Comparison of ENCODE assay signal across 8 mouse cellular contexts in the genomic region with DNA sequence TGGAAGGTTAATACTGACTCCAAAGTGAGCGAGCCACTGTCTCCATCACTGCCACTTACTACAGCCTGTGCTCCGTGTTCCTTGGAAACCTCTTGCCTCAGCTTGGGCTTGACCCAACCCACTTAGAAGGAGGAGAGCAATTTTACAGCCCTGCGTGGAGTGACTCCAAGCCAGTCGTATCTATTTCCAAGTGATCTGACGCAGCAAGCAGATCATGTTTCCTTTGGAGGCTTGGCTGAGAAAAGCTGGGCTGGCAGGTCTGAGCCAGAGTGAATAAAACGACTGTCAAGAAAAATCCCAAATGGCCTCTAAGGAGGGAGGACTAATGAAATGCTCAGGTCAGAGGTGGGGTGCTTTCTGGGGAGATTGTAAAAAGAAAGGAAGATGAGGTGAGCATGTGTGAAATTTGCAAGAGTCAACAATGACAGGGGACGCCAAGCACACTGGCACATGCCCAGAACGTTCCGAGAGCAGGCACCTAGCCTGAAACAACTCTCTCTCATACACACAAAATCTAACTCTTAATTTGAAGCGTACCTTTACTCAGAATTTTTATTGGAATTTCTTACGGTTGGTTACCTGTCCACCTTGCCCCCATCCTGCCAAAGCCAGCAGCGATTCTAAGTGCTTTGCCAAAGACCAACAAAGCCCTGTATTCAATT.
DNase-seq lines count a peak whose midpoint lies in the region; ATAC-seq and TF ChIP-seq lines count a peak whose summit lies in the region.

No protein-coding gene starts in this region.

- no peak for TF ChIP-seq EP300 in heart, postnatal 0 days (IDR thresholded peaks at IDR 0.05; ENCODE audit: low read depth)

- TF ChIP-seq CTCF in heart, postnatal 0 days (IDR thresholded peaks at IDR 0.05; ENCODE audit: low read depth): no peak

- H3K27ac ChIP-seq in embryonic facial prominence, embryonic 15.5 days (replicated peaks): peak overlapping the region; percentile 79
- H3K27ac ChIP-seq in heart, postnatal 0 days (ENCODE audit: low read depth): peak overlapping the region; percentile 59; the same call in 1 of the 2 replicates
- peak overlapping the region; percentile 60; the same call in 1 of the 2 replicates for H3K27ac ChIP-seq in limb, embryonic 12.5 days

- DNase-seq in adrenal gland, postnatal 14 days: peak; percentile 72
- DNase-seq in adrenal gland, postnatal 4 days (ENCODE audit: low spot score in 2 of 2): no peak
- DNase-seq in heart, postnatal 0 days (ENCODE audit: low spot score): peak; percentile 73
- peak; percentile 60 for DNase-seq in testis, postnatal 10 days (ENCODE audit: low spot score)
- DNase-seq in spleen, postnatal 10 days (ENCODE audit: low spot score in 2 of 2): no peak
- no peak for DNase-seq in B cell, adult 2 months

- no peaks in the 10 kb centered on the region for H3K9me3 ChIP-seq in embryonic facial prominence, embryonic 15.5 days (replicated peaks)
- no peaks in the 10 kb centered on the region for H3K9me3 ChIP-seq in heart, postnatal 0 days (replicated peaks; ENCODE audit: control insufficient read depth, low read length)
- no peaks in the 10 kb centered on the region for H3K9me3 ChIP-seq in limb, embryonic 12.5 days

- H3K9ac ChIP-seq in embryonic facial prominence, embryonic 15.5 days: no peak overlapping the region
- no peak overlapping the region for H3K9ac ChIP-seq in heart, postnatal 0 days (replicated peaks; ENCODE audit: low read depth, low read length)
- H3K9ac ChIP-seq in limb, embryonic 12.5 days (replicated peaks): no peak overlapping the region

- no peaks in the 10 kb centered on the region for H3K36me3 ChIP-seq in embryonic facial prominence, embryonic 15.5 days
- no peaks in the 10 kb centered on the region for H3K36me3 ChIP-seq in heart, postnatal 0 days (replicated peaks; ENCODE audit: control insufficient read depth, insufficient read depth, low read length)
- no peaks in the 10 kb centered on the region for H3K36me3 ChIP-seq in limb, embryonic 12.5 days

- H3K4me1 ChIP-seq in embryonic facial prominence, embryonic 15.5 days: peaks cover 42% of the 10 kb centered on the region
- H3K4me1 ChIP-seq in heart, postnatal 0 days (ENCODE audit: control insufficient read depth, insufficient read depth): peaks cover 17% of the 10 kb centered on the region
- H3K4me1 ChIP-seq in limb, embryonic 12.5 days (replicated peaks): peaks cover 36% of the 10 kb centered on the region

- peak overlapping the region; percentile 15; the same call in 1 of the 2 replicates for H3K4me2 ChIP-seq in embryonic facial prominence, embryonic 15.5 days (replicated peaks)
- peak overlapping the region; percentile 22; the same call in 1 of the 2 replicates for H3K4me2 ChIP-seq in heart, postnatal 0 days (ENCODE audit: low read depth, low read length)
- 0 out of 2 replicates have a peak overlapping the region, but pooled peaks have one; percentile 2 for H3K4me2 ChIP-seq in limb, embryonic 12.5 days

- WGBS in embryonic facial prominence, embryonic 15.5 days: 33% methylated on average over 12 of the region's 12 CpGs
- 48% methylated on average over 12 of the region's 12 CpGs for WGBS in heart, postnatal 0 days
- WGBS in limb, embryonic 12.5 days: 28% methylated on average over 12 of the region's 12 CpGs

- no peaks in the 10 kb centered on the region for H3K27me3 ChIP-seq in embryonic facial prominence, embryonic 15.5 days
- H3K27me3 ChIP-seq in heart, postnatal 0 days (ENCODE audit: control insufficient read depth, insufficient read depth, low read length): no peaks in the 10 kb centered on the region
- no peaks in the 10 kb centered on the region for H3K27me3 ChIP-seq in limb, embryonic 12.5 days

- ATAC-seq in embryonic facial prominence, embryonic 15.5 days (ENCODE audit: insufficient number of reproducible peaks, low FRiP score, low TSS enrichment, low read depth): peak; percentile 70
- peak; percentile 70 for ATAC-seq in heart, postnatal 0 days (ENCODE audit: insufficient read depth, low read depth)
- peak; percentile 60; the same call in 1 of the 2 replicates for ATAC-seq in limb, embryonic 12.5 days (ENCODE audit: insufficient number of reproducible peaks, insufficient read depth, low FRiP score, low TSS enrichment, low read depth)

- H3K4me3 ChIP-seq in embryonic facial prominence, embryonic 15.5 days (replicated peaks): no peak overlapping the region
- H3K4me3 ChIP-seq in heart, postnatal 0 days (ENCODE audit: low read depth, low read length): no peak overlapping the region
- no peak overlapping the region for H3K4me3 ChIP-seq in limb, embryonic 12.5 days (replicated peaks)

Comparison
In these comparisons a context has a peak if more than half of its experiments do, and no peak if none do; other contexts are left out.
1. DNase-seq: peak in adrenal gland, postnatal 14 days (single experiment), heart, postnatal 0 days (single experiment) and testis, postnatal 10 days (single experiment); none in adrenal gland, postnatal 4 days (0 of 2), spleen, postnatal 10 days (0 of 2) and B cell, adult 2 months (0 of 2).
2. Peak in every context shown above with its lines, with median percentiles within 50 percentile points of each other: ATAC-seq, H3K27ac ChIP-seq and H3K4me2 ChIP-seq.